Mouse (Mus musculus) neutrophil, adult 83 days (primary cell): Measurements from ENCODE around the gene D130040H23Rik. TPM values are rescaled to one million over a fixed set of nuclear protein-coding genes. Genes with fewer than 3 reads are reported as not detected.

Experiments
- total RNA-seq, 2 experiments: library from RNA; stranded (reverse); gene quantifications; one replicate each; pipeline ENCODE4 v1.2.4; 2023

The D130040H23Rik gene
- total RNA-seq = 1 to 10 TPM; 1.6 to 1.7 TPM

DNA sequence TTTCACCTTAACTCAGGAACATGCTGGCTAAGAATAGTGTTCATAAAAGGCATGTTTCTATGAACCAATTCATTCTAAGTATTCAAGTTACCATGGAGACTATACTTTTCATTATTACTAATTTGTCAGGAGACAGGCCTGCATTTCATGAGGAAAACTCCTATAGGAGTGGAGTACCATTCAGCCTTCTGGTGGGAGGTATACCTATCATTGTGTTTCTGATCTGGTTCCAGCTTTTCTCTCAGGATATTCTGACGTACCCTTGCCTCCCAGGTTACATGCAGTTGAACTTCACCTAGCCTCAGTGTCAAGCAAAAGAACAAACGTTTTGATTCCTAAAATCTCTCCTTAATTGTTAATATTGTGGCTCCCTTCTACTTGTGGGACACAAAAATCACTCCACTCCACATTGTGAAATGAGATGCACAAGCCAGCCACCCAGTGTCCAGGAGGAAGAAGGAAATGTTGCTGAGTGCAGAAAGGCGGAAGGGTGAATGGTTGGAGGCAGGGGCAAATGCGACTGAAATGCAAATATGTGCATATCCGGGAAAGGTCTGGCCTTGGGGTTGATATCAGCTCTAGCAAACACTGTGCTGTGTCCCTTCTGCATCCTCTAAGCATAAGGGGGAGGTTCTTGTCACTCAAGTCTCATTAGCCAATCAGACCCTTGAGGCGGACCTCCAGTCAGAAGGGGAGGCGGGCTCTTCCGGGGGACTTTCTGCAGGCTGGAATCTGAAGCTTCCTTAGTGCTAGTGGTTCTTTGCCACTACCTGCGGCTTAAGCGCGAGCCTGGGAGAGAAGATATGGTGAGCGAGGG is at the start of gene D130040H23Rik:
Gene D130040H23Rik, plus strand, starts transcription at position 695 of the 817 bp plus-strand sequence.

Other genes starting within 250 kb of the D130040H23Rik start
- gene Zfp930, start 62.0 kb upstream of the D130040H23Rik start, total RNA-seq = 1 to 10 TPM; 4.0 to 4.5 TPM
- gene Gm9495, start 182.5 kb downstream of the D130040H23Rik start, total RNA-seq = not detected